Mouse (Mus musculus) midbrain, embryonic 15.5 days (tissue): ENCODE measurements around the gene Hbp1. TPM values are rescaled to one million over a fixed set of nuclear protein-coding genes. Genes with fewer than 3 reads are reported as not detected.

ENCODE experiments used
- ATAC-seq: fragments of 200-750 bp; cut with Nextera tagmentation; replicated peaks from 2 replicates; pipeline ENCODE4 v1.8.0; 2017; ENCODE audit warnings: moderate TSS enrichment
- H3K27ac ChIP-seq: fragments of 300-500 bp; sonication (generic); 2 replicates; pipeline ENCODE4 v1.5.1; 2015; ENCODE audit warnings: mild to moderate bottlenecking, inconsistent platforms
- H3K27me3 ChIP-seq: fragments of 300-500 bp; sonication (generic); replicated peaks from 2 replicates; pipeline ENCODE4 v1.6.1; 2015; ENCODE audit warnings: inconsistent platforms
- H3K36me3 ChIP-seq: fragments of 300-500 bp; sonication (generic); replicated peaks from 2 replicates; pipeline ENCODE4 v1.6.1; 2015; ENCODE audit warnings: inconsistent platforms
- H3K4me1 ChIP-seq: fragments of 300-500 bp; sonication (generic); 2 replicates; pipeline ENCODE4 v1.6.1; 2015; ENCODE audit warnings: inconsistent platforms
- H3K4me2 ChIP-seq: fragments of 300-500 bp; sonication (generic); 2 replicates; pipeline ENCODE4 v1.6.1; 2015; ENCODE audit warnings: inconsistent platforms, mild to moderate bottlenecking, moderate library complexity
- H3K4me3 ChIP-seq: fragments of 300-500 bp; sonication (generic); 2 replicates; pipeline ENCODE4 v1.5.1; 2015; ENCODE audit warnings: mild to moderate bottlenecking, inconsistent platforms
- H3K9ac ChIP-seq: fragments of 300-500 bp; sonication (generic); 2 replicates; pipeline ENCODE4 v1.6.1; 2015; ENCODE audit warnings: mild to moderate bottlenecking, inconsistent platforms
- H3K9me3 ChIP-seq: fragments of 300-500 bp; sonication (generic); 2 replicates; pipeline ENCODE4 v1.6.1; 2016; ENCODE audit warnings: inconsistent platforms
- WGBS: fragments of 180-500 bp; shearing (Covaris S2); methylation state at CpG from one replicate; pipeline ENCODE4 v1.1.7; 2015; ENCODE audit warnings: mixed read lengths; 5-methylcytosine and 5-hydroxymethylcytosine counted together
- polyA plus RNA-seq: library from polyadenylated mRNA; unstranded; fragments of >200 nt; fragmentation: Nextera tagmentation; extraction: Ambion mirVana; gene quantifications from 2 replicates; pipeline ENCODE4 v1.2.1, GENCODE M21; 2015

The Hbp1 gene
- polyA plus RNA-seq, 1 experiment from 2014 or later = 48.3 TPM

- H3K9me3 ChIP-seq = no peaks in the 10 kb centered on the region
- H3K27me3 ChIP-seq = no peaks in the 10 kb centered on the region
- H3K4me1 ChIP-seq = no peaks in the 10 kb centered on the region
- H3K9ac ChIP-seq = no peak overlapping the region
- H3K4me3 ChIP-seq = no peak overlapping the region
- H3K36me3 ChIP-seq = peaks cover 11% of the 10 kb centered on the region; the same call in 1 of the 2 replicates
- ATAC-seq = no peak
- 86% methylated on average over 3 of the region's 3 CpGs for WGBS
- no peak overlapping the region for H3K27ac ChIP-seq
- H3K4me2 ChIP-seq = no peak overlapping the region
Measured at GRCm38 (mm10) chr12:31924135-31924534, 26.2 kb downstream of the Hbp1 start.

GRCm38 (mm10) chr12:31920464-31921405, 29.6 kb downstream of the Hbp1 start:
- Histone ChIP-seq H3K27me3 (no peaks in the 10 kb centered on the region), H3K4me2 (no peak overlapping the region), H3K36me3 (no peaks in the 10 kb centered on the region; the same call in 1 of the 2 replicates), H3K9me3 (no peaks in the 10 kb centered on the region), H3K9ac (no peak overlapping the region), H3K4me1 (no peaks in the 10 kb centered on the region), H3K27ac (no peak overlapping the region), H3K4me3 (no peak overlapping the region)
- 82% methylated on average over 18 of the region's 18 CpGs for WGBS
- ATAC-seq = no peak

- Histone ChIP-seq H3K4me3 (no peak overlapping the region), H3K4me2 (no peak overlapping the region), H3K4me1 (no peaks in the 10 kb centered on the region), H3K9ac (no peak overlapping the region), H3K27ac (no peak overlapping the region), H3K9me3 (no peaks in the 10 kb centered on the region), H3K27me3 (no peaks in the 10 kb centered on the region), H3K36me3 (no peaks in the 10 kb centered on the region)
- 90% methylated on average over 5 of the region's 5 CpGs for WGBS
- no peak for ATAC-seq
Measured at GRCm38 (mm10) chr12:31917245-31917644, 33.1 kb downstream of the Hbp1 start.

- no peaks in the 10 kb centered on the region for H3K36me3 ChIP-seq
- no peaks in the 10 kb centered on the region for H3K9me3 ChIP-seq
- no peak for ATAC-seq
- H3K4me1 ChIP-seq = no peaks in the 10 kb centered on the region
- 94% methylated on average over 5 of the region's 5 CpGs for WGBS
- H3K27ac ChIP-seq = no peak overlapping the region
- H3K27me3 ChIP-seq = no peaks in the 10 kb centered on the region
- no peak overlapping the region for H3K9ac ChIP-seq
- no peak overlapping the region for H3K4me3 ChIP-seq
- no peak overlapping the region for H3K4me2 ChIP-seq
Measured at GRCm38 (mm10) chr12:31916691-31917090, 33.6 kb downstream of the Hbp1 start.

GRCm38 (mm10) chr12:31913614-31914013, 36.7 kb downstream of the Hbp1 start:
- Histone ChIP-seq H3K9me3 (no peaks in the 10 kb centered on the region), H3K4me3 (no peak overlapping the region), H3K9ac (no peak overlapping the region), H3K36me3 (no peaks in the 10 kb centered on the region), H3K4me2 (no peak overlapping the region), H3K27me3 (no peaks in the 10 kb centered on the region), H3K4me1 (no peaks in the 10 kb centered on the region), H3K27ac (no peak overlapping the region)
- WGBS = 69% methylated on average over 4 of the region's 4 CpGs
- ATAC-seq = no peak

- Histone ChIP-seq H3K36me3 (no peaks in the 10 kb centered on the region), H3K9ac (no peak overlapping the region), H3K4me3 (no peak overlapping the region), H3K27ac (no peak overlapping the region), H3K27me3 (no peaks in the 10 kb centered on the region), H3K9me3 (no peaks in the 10 kb centered on the region), H3K4me1 (no peaks in the 10 kb centered on the region), H3K4me2 (no peak overlapping the region)
- WGBS = 83% methylated on average over 6 of the region's 6 CpGs
- ATAC-seq = no peak
Measured at GRCm38 (mm10) chr12:31912966-31913551, 37.3 kb downstream of the Hbp1 start.

- no peak for ATAC-seq
- peaks cover 23% of the 10 kb centered on the region for H3K4me1 ChIP-seq
- no peak overlapping the region for H3K9ac ChIP-seq
- WGBS = 96% methylated on average over 2 of the region's 2 CpGs
- no peaks in the 10 kb centered on the region for H3K36me3 ChIP-seq
- H3K4me2 ChIP-seq = no peak overlapping the region
- H3K27ac ChIP-seq = no peak overlapping the region
- no peaks in the 10 kb centered on the region for H3K9me3 ChIP-seq
- H3K4me3 ChIP-seq = no peak overlapping the region
- no peaks in the 10 kb centered on the region for H3K27me3 ChIP-seq
Measured at GRCm38 (mm10) chr12:31907436-31907835, 42.9 kb downstream of the Hbp1 start.

- ATAC-seq = peak; percentile 94
- Histone ChIP-seq H3K4me2 (peak overlapping the region; percentile 7; the same call in 1 of the 2 replicates), H3K4me1 (peaks cover 23% of the 10 kb centered on the region), H3K27me3 (no peaks in the 10 kb centered on the region), H3K9me3 (no peaks in the 10 kb centered on the region), H3K36me3 (no peaks in the 10 kb centered on the region), H3K27ac (peak overlapping the region; percentile 78), H3K4me3 (no peak overlapping the region), H3K9ac (no peak overlapping the region)
- 22% methylated on average over 6 of the region's 6 CpGs for WGBS
Measured at GRCm38 (mm10) chr12:31905696-31906551, 44.4 kb downstream of the Hbp1 start.

GRCm38 (mm10) chr12:31900391-31900914, 49.9 kb downstream of the Hbp1 start:
- no peaks in the 10 kb centered on the region for H3K9me3 ChIP-seq
- no peaks in the 10 kb centered on the region for H3K36me3 ChIP-seq
- H3K9ac ChIP-seq = no peak overlapping the region
- WGBS = 79% methylated on average over 4 of the region's 4 CpGs
- H3K4me3 ChIP-seq = no peak overlapping the region
- H3K4me1 ChIP-seq = peaks cover 31% of the 10 kb centered on the region
- no peak for ATAC-seq
- no peaks in the 10 kb centered on the region for H3K27me3 ChIP-seq
- H3K4me2 ChIP-seq = no peak overlapping the region
- no peak overlapping the region for H3K27ac ChIP-seq

- H3K4me2 ChIP-seq = no peak overlapping the region
- H3K9ac ChIP-seq = no peak overlapping the region
- H3K27ac ChIP-seq = no peak overlapping the region
- H3K9me3 ChIP-seq = no peaks in the 10 kb centered on the region
- WGBS = 52% methylated on average over 7 of the region's 7 CpGs
- no peak overlapping the region for H3K4me3 ChIP-seq
- no peaks in the 10 kb centered on the region for H3K36me3 ChIP-seq
- no peak for ATAC-seq
- peaks cover 30% of the 10 kb centered on the region for H3K4me1 ChIP-seq
- H3K27me3 ChIP-seq = no peaks in the 10 kb centered on the region
Measured at GRCm38 (mm10) chr12:31897456-31897855, 52.9 kb downstream of the Hbp1 start.

- 35% methylated on average over 8 of the region's 8 CpGs for WGBS
- H3K9ac ChIP-seq = no peak overlapping the region
- no peaks in the 10 kb centered on the region for H3K27me3 ChIP-seq
- no peak overlapping the region for H3K4me2 ChIP-seq
- H3K9me3 ChIP-seq = no peaks in the 10 kb centered on the region
- H3K27ac ChIP-seq = peak overlapping the region; percentile 69
- H3K36me3 ChIP-seq = no peaks in the 10 kb centered on the region
- peaks cover 30% of the 10 kb centered on the region for H3K4me1 ChIP-seq
- H3K4me3 ChIP-seq = no peak overlapping the region
- ATAC-seq = peak; percentile 61
Measured at GRCm38 (mm10) chr12:31896986-31897385, 53.3 kb downstream of the Hbp1 start.

- Histone ChIP-seq H3K36me3 (no peaks in the 10 kb centered on the region), H3K27me3 (no peaks in the 10 kb centered on the region), H3K9ac (no peak overlapping the region), H3K4me3 (no peak overlapping the region), H3K4me2 (no peak overlapping the region), H3K27ac (peak overlapping the region; percentile 69), H3K4me1 (peaks cover 30% of the 10 kb centered on the region), H3K9me3 (no peaks in the 10 kb centered on the region)
- WGBS = 18% methylated on average over 5 of the region's 5 CpGs
- 0 out of 2 replicates have a peak, but pooled peaks have one; percentile 41 for ATAC-seq
Measured at GRCm38 (mm10) chr12:31896295-31896694, 54.0 kb downstream of the Hbp1 start.
